25 mouse cellular contexts compared by ENCODE assay signal in genomic region chr17:70885868-70886267, GRCm38 (mm10).
"Had no signal": no experiment of that assay in that cellular context is flagged by ENCODE, and none has a peak within 500 bp of the region (broad histone marks: within the 10 kb centered on the region; RNA-seq: fewer than 3 reads in every experiment).

No protein-coding gene starts in this region.

- H3K9ac ChIP-seq: heart, embryonic 13.5 days; heart, embryonic 15.5 days; hindbrain, embryonic 13.5 days; hindbrain, embryonic 15.5 days; kidney, embryonic 15.5 days; limb, embryonic 13.5 days; limb, embryonic 15.5 days had no signal

- H3K27me3 ChIP-seq: heart, embryonic 13.5 days; heart, embryonic 15.5 days; hindbrain, embryonic 13.5 days; hindbrain, embryonic 15.5 days; kidney, embryonic 15.5 days; limb, embryonic 13.5 days; limb, embryonic 15.5 days had no signal

- H3K9me3 ChIP-seq: heart, embryonic 13.5 days; heart, embryonic 15.5 days; hindbrain, embryonic 13.5 days; hindbrain, embryonic 15.5 days; kidney, embryonic 15.5 days; limb, embryonic 13.5 days; limb, embryonic 15.5 days had no signal

- H3K36me3 ChIP-seq: heart, embryonic 13.5 days; heart, embryonic 15.5 days; hindbrain, embryonic 13.5 days; hindbrain, embryonic 15.5 days; kidney, embryonic 15.5 days; limb, embryonic 13.5 days; limb, embryonic 15.5 days had no signal

- H3K4me1 ChIP-seq: heart, embryonic 13.5 days; heart, embryonic 15.5 days; hindbrain, embryonic 13.5 days; hindbrain, embryonic 15.5 days; kidney, embryonic 15.5 days had no signal

- H3K4me3 ChIP-seq: heart, adult 2 months; heart, embryonic 13.5 days; heart, embryonic 15.5 days; hindbrain, embryonic 13.5 days; hindbrain, embryonic 15.5 days; kidney, embryonic 15.5 days; limb, embryonic 13.5 days; limb, embryonic 15.5 days had no signal

- ATAC-seq: hindbrain, postnatal 0 days; intestine, embryonic 16.5 days had no signal

- H3K27ac ChIP-seq: heart, adult 2 months; heart, embryonic 13.5 days; heart, embryonic 15.5 days; hindbrain, embryonic 13.5 days; hindbrain, embryonic 15.5 days; hindbrain, postnatal 0 days; kidney, embryonic 15.5 days; kidney, postnatal 0 days; limb, embryonic 13.5 days; limb, embryonic 15.5 days had no signal

- H3K4me2 ChIP-seq: heart, embryonic 11.5 days; heart, embryonic 13.5 days; heart, embryonic 15.5 days; hindbrain, embryonic 13.5 days; hindbrain, embryonic 15.5 days; kidney, embryonic 15.5 days; limb, embryonic 13.5 days; limb, embryonic 15.5 days had no signal

- DNase-seq: gastrocnemius, postnatal 14 days; gastrocnemius, postnatal 36 days; heart, adult 11 months; heart, postnatal 14 days; heart, postnatal 36 days; kidney, adult 11 months; kidney, adult 2 months; kidney, adult 9 months; kidney, postnatal 14 days; kidney, postnatal 36 days; layer of hippocampus, adult 9-11 months; layer of hippocampus, postnatal 36 days; left cerebral cortex, postnatal 4 days had no signal
